Mouse (Mus musculus) ES-Bruce4 (cell line): ENCODE results near the gene Ccdc40. TPM values are rescaled to one million over a fixed set of nuclear protein-coding genes. Genes with fewer than 3 reads are reported as not detected.
A peak's percentile ranks its signal among the peaks of the same experiment; 100 is the strongest.

Experiments used
- H3K27ac ChIP-seq: 2 replicates; pipeline ENCODE4 v1.5.1; 2012; ENCODE audit warnings: low read length, inconsistent platforms; ENCODE audit not compliant: insufficient read depth
- H3K27me3 ChIP-seq: 2 replicates; pipeline ENCODE4 v1.6.1; 2012; ENCODE audit warnings: mild to moderate bottlenecking, low read length, inconsistent platforms; ENCODE audit not compliant: control insufficient read depth, poor library complexity, insufficient read depth, severe bottlenecking
- H3K36me3 ChIP-seq: 2 replicates; pipeline ENCODE4 v1.6.1; 2012; ENCODE audit warnings: inconsistent platforms, mild to moderate bottlenecking, low read length, moderate library complexity; ENCODE audit not compliant: control insufficient read depth, poor library complexity, insufficient read depth, severe bottlenecking
- H3K4me1 ChIP-seq: one replicate; pipeline ENCODE4 v1.8.1; 2011; ENCODE audit warnings: low read length; ENCODE audit not compliant: control insufficient read depth, insufficient read depth
- H3K4me3 ChIP-seq: 2 replicates; pipeline ENCODE4 v1.5.1; 2011; ENCODE audit warnings: low read depth, mild to moderate bottlenecking, low read length
- H3K9ac ChIP-seq: 2 replicates; pipeline ENCODE4 v1.6.1; 2012; ENCODE audit warnings: low read depth, mild to moderate bottlenecking, inconsistent platforms; ENCODE audit not compliant: poor library complexity, severe bottlenecking
- H3K9me3 ChIP-seq: replicated peaks from 2 replicates; pipeline ENCODE4 v1.6.1; 2012; ENCODE audit warnings: mild to moderate bottlenecking, low read length, inconsistent platforms; ENCODE audit not compliant: control insufficient read depth, poor library complexity, insufficient read depth, severe bottlenecking
- CTCF ChIP-seq: IDR thresholded peaks from one replicate; pipeline ENCODE4 v1.8.1; 2011; ENCODE audit warnings: low read depth, low read length
- EP300 ChIP-seq: IDR thresholded peaks from 2 replicates; pipeline ENCODE4 v1.6.1; 2011; ENCODE audit warnings: low read depth, low read length; ENCODE audit not compliant: insufficient read depth
- POLR2A ChIP-seq: IDR thresholded peaks from one replicate; pipeline ENCODE4 v1.8.1; 2011; ENCODE audit warnings: low read length; ENCODE audit not compliant: insufficient read depth
- polyA plus RNA-seq: library from polyadenylated mRNA; stranded (reverse); fragments of >200 nt; gene quantifications from 2 replicates; pipeline ENCODE4 v1.2.4, GENCODE M21; 2011; ENCODE audit warnings: low read depth; ENCODE audit not compliant: missing spikeins, insufficient read depth, insufficient read length

The Ccdc40 gene
- polyA plus RNA-seq, 1 experiment: 4.1 TPM

DNA sequence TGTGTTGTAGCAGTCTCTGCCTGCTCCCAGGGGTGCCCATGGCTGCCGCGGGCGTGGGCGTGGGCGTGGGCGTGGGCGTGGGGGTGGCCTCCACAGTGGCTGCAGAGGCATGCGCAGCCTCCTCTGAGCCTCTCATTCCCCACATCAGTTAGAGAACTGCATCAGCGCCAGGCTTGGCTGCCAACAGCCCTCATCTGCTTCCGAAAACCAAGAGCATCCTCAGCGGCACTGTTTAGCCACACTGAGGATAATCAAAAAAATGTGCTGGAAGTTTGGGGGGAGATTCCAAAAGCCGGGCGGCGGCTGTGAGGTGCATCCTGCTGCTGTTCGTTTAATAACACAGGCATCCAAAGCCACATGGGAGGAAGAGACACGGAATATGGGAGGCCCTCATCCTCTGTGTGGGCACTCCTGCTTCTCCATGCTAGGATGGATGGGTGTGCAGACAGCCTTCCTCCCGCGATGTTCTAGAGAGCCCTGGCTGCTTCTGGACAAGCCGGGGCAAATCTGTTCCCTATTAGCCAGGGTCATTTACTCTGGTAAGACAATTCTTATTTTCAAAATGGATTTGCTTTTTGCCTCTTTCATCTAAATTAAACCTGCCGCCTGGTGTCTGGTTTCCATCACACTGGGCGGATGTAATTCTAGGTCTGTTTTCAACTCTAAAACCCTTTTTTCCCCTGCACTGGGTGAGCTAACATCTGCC, 16.6 kb upstream of the Ccdc40 start:
- H3K9ac ChIP-seq: peak overlapping the region; percentile 49; the same call in 1 of the 2 replicates
- peaks cover 6% of the 10 kb centered on the region for H3K4me1 ChIP-seq
- H3K27me3 ChIP-seq: no peaks in the 10 kb centered on the region
- H3K9me3 ChIP-seq: no peaks in the 10 kb centered on the region
- no peak overlapping the region for H3K27ac ChIP-seq
- H3K4me3 ChIP-seq: no peak overlapping the region
- H3K36me3 ChIP-seq: no peaks in the 10 kb centered on the region
- TF ChIP-seq POLR2A (no peak), EP300 (no peak), CTCF (no peak)

DNA sequence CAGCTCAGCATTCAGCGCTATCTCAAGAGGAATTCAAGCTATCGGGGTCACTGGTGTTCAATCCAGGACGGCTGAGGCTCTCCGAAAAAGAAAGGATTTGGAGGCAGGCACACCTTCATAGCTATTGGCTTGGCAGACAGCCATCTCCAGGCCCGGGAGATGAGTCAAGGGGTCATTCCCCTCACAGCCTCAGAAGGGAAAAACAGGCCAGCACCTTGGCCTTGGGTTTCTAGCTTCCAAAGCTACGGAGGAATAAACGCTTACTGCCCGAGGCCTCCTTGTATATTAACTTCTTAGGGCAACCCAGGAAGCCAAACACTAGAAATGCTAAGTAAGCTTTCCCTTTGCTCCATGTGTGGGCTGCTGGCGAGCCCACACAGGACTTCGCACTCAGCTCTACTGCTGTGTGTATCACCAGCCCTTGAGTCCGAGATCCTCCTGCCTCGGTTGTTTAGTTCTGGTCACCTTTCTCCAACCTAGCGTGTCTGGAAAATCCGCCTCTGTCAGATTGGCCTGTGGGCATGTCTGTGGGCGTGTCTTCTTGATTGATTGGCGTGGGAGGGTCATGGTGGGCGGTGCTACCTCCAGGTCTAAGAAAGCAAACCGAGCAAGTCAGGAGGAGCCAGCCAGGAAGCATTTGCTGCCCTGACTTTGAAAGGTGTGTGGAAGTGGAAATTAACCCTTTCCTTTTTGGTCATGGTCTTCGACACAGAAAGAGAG, 15.0 kb upstream of the Ccdc40 start:
- Histone ChIP-seq H3K36me3 (no peaks in the 10 kb centered on the region), H3K27me3 (no peaks in the 10 kb centered on the region), H3K27ac (0 out of 2 replicates have a peak overlapping the region, but pooled peaks have one; percentile 20), H3K4me3 (no peak overlapping the region), H3K9me3 (no peaks in the 10 kb centered on the region), H3K9ac (no peak overlapping the region), H3K4me1 (peaks cover 6% of the 10 kb centered on the region)
- TF ChIP-seq EP300 (no peak), CTCF (no peak), POLR2A (no peak)

- no peak for TF ChIP-seq CTCF
- no peak for TF ChIP-seq EP300
- no peak for TF ChIP-seq POLR2A
- Histone ChIP-seq H3K27ac (no peak overlapping the region), H3K9me3 (no peaks in the 10 kb centered on the region), H3K4me1 (peaks cover 8% of the 10 kb centered on the region), H3K27me3 (no peaks in the 10 kb centered on the region), H3K4me3 (no peak overlapping the region), H3K9ac (no peak overlapping the region), H3K36me3 (no peaks in the 10 kb centered on the region)
Observed at GRCm38 (mm10) chr11:119215038-119215904, 13.1 kb upstream of the Ccdc40 start.

DNA sequence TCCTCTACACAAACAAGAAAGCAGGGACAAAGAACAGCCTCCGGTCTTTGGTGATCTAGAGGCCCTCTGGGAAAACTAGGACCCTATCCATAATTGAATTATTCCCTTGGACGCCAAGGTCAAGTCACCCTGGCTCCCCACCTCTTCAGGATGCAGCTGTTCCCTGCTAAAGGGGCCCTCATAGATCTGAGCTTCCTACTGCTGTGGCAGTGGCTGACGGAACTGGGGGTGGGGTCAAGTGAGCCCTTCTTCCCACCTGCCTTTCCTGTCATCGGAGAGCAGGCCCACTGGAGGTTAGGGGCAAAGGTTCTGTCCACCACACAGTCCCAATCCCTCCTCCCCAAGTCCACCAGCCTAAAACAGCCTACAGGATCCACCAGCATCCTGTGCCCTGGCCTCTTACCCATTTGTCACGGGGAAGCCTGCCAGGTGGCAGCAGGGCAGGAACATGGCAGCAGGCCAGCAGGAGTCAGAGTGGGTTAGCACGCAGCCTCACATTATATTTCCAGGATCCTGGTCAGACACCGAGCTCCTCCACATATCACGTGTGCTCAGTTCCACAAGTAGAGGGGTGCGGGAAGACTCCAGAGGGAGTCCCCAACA, 12.4 kb upstream of the Ccdc40 start:
- Histone ChIP-seq H3K27me3 (no peaks in the 10 kb centered on the region), H3K4me3 (no peak overlapping the region), H3K4me1 (peaks cover 8% of the 10 kb centered on the region), H3K9me3 (no peaks in the 10 kb centered on the region), H3K36me3 (no peaks in the 10 kb centered on the region), H3K27ac (no peak overlapping the region), H3K9ac (no peak overlapping the region)
- TF ChIP-seq CTCF: no peak
- no peak for TF ChIP-seq EP300
- no peak for TF ChIP-seq POLR2A

DNA sequence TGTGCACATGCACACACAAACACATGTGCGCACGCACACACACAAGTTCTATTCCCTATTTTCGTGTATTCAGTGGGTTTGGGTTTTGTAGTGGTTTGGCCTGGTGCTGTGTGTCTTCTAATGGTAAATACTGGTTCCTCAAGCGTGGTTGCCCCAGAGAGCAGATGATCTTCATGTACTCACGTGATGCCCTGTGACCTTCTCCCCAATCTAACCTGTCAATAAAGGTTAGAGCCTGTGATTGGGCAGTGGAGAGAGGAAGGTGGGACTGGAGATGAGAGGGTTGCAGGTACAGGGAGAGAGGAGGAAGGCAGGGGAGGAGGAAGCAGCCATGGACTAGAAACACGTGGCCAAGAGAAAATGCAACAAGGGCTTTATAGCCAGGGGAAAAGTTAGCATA, 10.5 kb upstream of the Ccdc40 start:
- H3K4me3 ChIP-seq: no peak overlapping the region
- H3K4me1 ChIP-seq: peaks cover 8% of the 10 kb centered on the region
- no peaks in the 10 kb centered on the region for H3K36me3 ChIP-seq
- TF ChIP-seq EP300 (no peak), CTCF (no peak), POLR2A (no peak)
- H3K9ac ChIP-seq: no peak overlapping the region
- no peaks in the 10 kb centered on the region for H3K27me3 ChIP-seq
- H3K9me3 ChIP-seq: no peaks in the 10 kb centered on the region
- no peak overlapping the region for H3K27ac ChIP-seq
